Mouse (Mus musculus): ENCODE results near the gene Arhgap31. TPM values are rescaled to one million over a fixed set of nuclear protein-coding genes. Genes with fewer than 3 reads are reported as not detected.
A peak's percentile ranks its signal among the peaks of the same experiment; 100 is the strongest.
"Not testable (repeated sequence)": the region's sequence is repeated elsewhere in the genome, so short reads cannot be mapped to it uniquely, and the experiment has no call there.

The Arhgap31 gene
- polyA plus RNA-seq, 2 experiments, result 0.88 to 1.4 TPM

DNA sequence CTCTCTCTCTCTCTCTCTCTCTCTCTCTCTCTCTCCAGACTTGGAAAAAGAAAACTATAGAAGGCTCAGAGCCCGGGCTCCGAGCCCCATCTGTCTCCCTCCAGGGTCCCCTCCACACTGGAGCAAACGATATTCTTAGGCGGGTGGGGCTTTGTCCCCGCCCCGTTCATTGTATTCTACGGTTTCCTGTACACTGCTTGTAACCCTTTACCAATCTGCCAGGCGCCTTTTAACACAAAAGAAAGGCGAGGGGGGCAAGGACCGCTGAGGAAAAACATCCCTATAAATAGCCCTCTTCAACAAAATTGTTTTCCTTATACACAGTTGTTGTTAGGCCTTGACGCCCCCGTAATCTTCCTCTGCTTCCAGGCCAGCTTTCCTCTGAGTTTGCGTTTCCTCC lies 11.9 kb upstream of the Arhgap31 start:
- H3K4me1 ChIP-seq (replicated peaks; ENCODE audit: control insufficient read depth in 2 of 2, insufficient read depth in 2 of 2, low read length in 1 of 2), result no peaks in the 10 kb centered on the region
- TF ChIP-seq CTCF (IDR thresholded peaks at IDR 0.05; ENCODE audit: low read depth), result no peak
- TF ChIP-seq EP300 (IDR thresholded peaks at IDR 0.05; ENCODE audit: low read depth), result no peak
- H3K4me3 ChIP-seq (ENCODE audit: insufficient read depth in 1 of 2, low read depth in 2 of 2, low read length in 2 of 2), result no peak overlapping the region
- DNase-seq (ENCODE audit: low read depth in 3 of 3, low spot score in 3 of 3) (no peak), ATAC-seq (ENCODE audit: insufficient read depth) (no peak)
- H3K27ac ChIP-seq, result no peak overlapping the region
- WGBS (ENCODE audit: insufficient replicate concordance), result 26% methylated on average over 13 of the region's 13 CpGs
- H3K9me3 ChIP-seq (ENCODE audit: control insufficient read depth, low read length), result no peaks in the 10 kb centered on the region
- no peaks in the 10 kb centered on the region for H3K36me3 ChIP-seq (replicated peaks; ENCODE audit: control insufficient read depth, insufficient read depth, low read depth)
- H3K27me3 ChIP-seq (ENCODE audit: control insufficient read depth, insufficient read depth, low read length), result peaks cover 6% of the 10 kb centered on the region; the same call in 1 of the 2 replicates
- H3K4me2 ChIP-seq (ENCODE audit: low read depth), result no peak overlapping the region
- no peak overlapping the region for H3K9ac ChIP-seq (replicated peaks)

DNA sequence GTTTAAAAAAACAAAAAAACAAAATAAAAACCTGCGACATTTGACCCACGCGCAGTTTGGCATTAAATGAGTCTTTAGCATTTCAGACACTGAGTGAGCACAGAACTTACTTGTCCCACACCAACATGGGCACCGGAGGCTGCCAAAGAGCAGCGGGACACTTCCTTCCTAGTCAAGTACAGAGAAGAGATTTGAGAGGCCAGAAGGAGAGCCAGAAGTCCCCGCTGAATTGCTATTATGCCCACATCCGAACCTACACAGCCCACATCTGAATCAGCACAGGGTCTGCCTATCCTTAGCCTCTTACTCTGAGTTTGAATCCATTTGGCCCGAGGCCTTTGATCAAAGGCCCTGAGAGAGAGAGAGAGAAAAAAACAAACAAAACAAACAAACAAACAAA lies 11.2 kb upstream of the Arhgap31 start:
- Histone ChIP-seq H3K27ac (no peak overlapping the region), H3K4me2 (ENCODE audit: low read depth) (no peak overlapping the region), H3K9ac (replicated peaks) (no peak overlapping the region), H3K36me3 (replicated peaks; ENCODE audit: control insufficient read depth, insufficient read depth, low read depth) (no peaks in the 10 kb centered on the region), H3K9me3 (ENCODE audit: control insufficient read depth, low read length) (no peaks in the 10 kb centered on the region), H3K4me1 (replicated peaks; ENCODE audit: control insufficient read depth in 2 of 2, insufficient read depth in 2 of 2, low read length in 1 of 2) (no peaks in the 10 kb centered on the region), H3K27me3 (ENCODE audit: control insufficient read depth, insufficient read depth, low read length) (peaks cover 4% of the 10 kb centered on the region; the same call in 1 of the 2 replicates), H3K4me3 (ENCODE audit: insufficient read depth in 1 of 2, low read depth in 2 of 2, low read length in 2 of 2) (no peak overlapping the region)
- TF ChIP-seq EP300 (IDR thresholded peaks at IDR 0.05; ENCODE audit: low read depth), result no peak
- no peak for TF ChIP-seq CTCF (IDR thresholded peaks at IDR 0.05; ENCODE audit: low read depth)
- ATAC-seq (ENCODE audit: insufficient read depth) (no peak), DNase-seq (ENCODE audit: low read depth in 3 of 3, low spot score in 3 of 3) (no peak)
- WGBS (ENCODE audit: insufficient replicate concordance), result 46% methylated on average over 8 of the region's 8 CpGs

DNA sequence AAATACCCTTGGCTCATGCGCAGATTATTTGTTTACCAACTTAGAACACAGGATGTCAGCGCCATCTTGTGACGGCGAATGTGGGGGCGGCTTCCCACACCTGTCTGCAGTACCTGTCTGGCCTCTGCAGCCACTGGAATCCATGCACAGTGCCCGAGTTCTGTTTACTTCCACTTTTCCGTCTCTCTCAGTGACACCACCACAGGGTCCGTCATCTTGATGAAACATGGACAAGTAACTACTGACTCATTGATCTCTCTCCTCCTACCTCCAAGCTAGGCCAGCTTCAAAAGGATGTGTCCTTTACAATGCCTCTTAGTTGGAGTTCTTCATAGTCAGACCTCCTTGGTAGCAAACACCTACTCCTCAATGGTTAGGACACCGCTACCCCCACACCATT lies 8.3 kb upstream of the Arhgap31 start:
- Histone ChIP-seq H3K4me3 (ENCODE audit: insufficient read depth in 1 of 2, low read depth in 2 of 2, low read length in 2 of 2) (no peak overlapping the region), H3K36me3 (replicated peaks; ENCODE audit: control insufficient read depth, insufficient read depth, low read depth) (no peaks in the 10 kb centered on the region), H3K27me3 (ENCODE audit: control insufficient read depth, insufficient read depth, low read length) (peaks cover 4% of the 10 kb centered on the region; the same call in 1 of the 2 replicates), H3K4me1 (replicated peaks; ENCODE audit: control insufficient read depth in 2 of 2, insufficient read depth in 2 of 2, low read length in 1 of 2) (no peaks in the 10 kb centered on the region), H3K9me3 (ENCODE audit: control insufficient read depth, low read length) (no peaks in the 10 kb centered on the region), H3K4me2 (ENCODE audit: low read depth) (no peak overlapping the region), H3K9ac (replicated peaks) (no peak overlapping the region), H3K27ac (no peak overlapping the region)
- TF ChIP-seq EP300 (IDR thresholded peaks at IDR 0.05; ENCODE audit: low read depth) (no peak), CTCF (IDR thresholded peaks at IDR 0.05; ENCODE audit: low read depth) (no peak)
- DNase-seq (ENCODE audit: low read depth in 3 of 3, low spot score in 3 of 3) (no peak), ATAC-seq (ENCODE audit: insufficient read depth) (no peak)
- WGBS (ENCODE audit: insufficient replicate concordance), result 76% methylated on average over 8 of the region's 9 CpGs

DNA sequence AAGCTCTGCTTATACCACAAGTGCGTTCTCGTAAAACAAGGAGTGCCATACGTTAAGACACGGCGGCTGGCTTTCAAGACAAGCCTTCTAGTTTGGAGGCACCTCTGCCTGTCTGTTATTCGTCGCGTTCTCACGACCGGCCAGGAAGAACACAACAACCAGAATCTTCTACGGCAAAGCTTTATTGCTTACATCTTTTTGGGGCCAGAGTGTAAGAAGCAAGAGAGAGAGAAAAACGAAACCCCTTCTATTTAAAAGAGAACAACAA lies 1.1 kb upstream of the Arhgap31 start:
- H3K27me3 ChIP-seq (ENCODE audit: control insufficient read depth, insufficient read depth, low read length), result peaks cover 32% of the 10 kb centered on the region
- H3K9ac ChIP-seq (replicated peaks); ATAC-seq (ENCODE audit: insufficient read depth); H3K4me1 ChIP-seq (replicated peaks; ENCODE audit: control insufficient read depth in 2 of 2, insufficient read depth in 2 of 2, low read length in 1 of 2); DNase-seq (ENCODE audit: low read depth in 3 of 3, low spot score in 3 of 3); H3K36me3 ChIP-seq (replicated peaks; ENCODE audit: control insufficient read depth, insufficient read depth, low read depth); H3K9me3 ChIP-seq (ENCODE audit: control insufficient read depth, low read length): not testable (repeated sequence)
- H3K4me2 ChIP-seq (ENCODE audit: low read depth), result peak overlapping the region; percentile 77
- peak overlapping the region; percentile 9 to 39; a peak in 2 of 4 replicates for H3K4me3 ChIP-seq (ENCODE audit: insufficient read depth in 1 of 2, low read depth in 2 of 2, low read length in 2 of 2)
- peak overlapping the region; percentile 5; the same call in 1 of the 2 replicates for H3K27ac ChIP-seq
- 41% methylated on average over 11 of the region's 12 CpGs for WGBS (ENCODE audit: insufficient replicate concordance)

DNA sequence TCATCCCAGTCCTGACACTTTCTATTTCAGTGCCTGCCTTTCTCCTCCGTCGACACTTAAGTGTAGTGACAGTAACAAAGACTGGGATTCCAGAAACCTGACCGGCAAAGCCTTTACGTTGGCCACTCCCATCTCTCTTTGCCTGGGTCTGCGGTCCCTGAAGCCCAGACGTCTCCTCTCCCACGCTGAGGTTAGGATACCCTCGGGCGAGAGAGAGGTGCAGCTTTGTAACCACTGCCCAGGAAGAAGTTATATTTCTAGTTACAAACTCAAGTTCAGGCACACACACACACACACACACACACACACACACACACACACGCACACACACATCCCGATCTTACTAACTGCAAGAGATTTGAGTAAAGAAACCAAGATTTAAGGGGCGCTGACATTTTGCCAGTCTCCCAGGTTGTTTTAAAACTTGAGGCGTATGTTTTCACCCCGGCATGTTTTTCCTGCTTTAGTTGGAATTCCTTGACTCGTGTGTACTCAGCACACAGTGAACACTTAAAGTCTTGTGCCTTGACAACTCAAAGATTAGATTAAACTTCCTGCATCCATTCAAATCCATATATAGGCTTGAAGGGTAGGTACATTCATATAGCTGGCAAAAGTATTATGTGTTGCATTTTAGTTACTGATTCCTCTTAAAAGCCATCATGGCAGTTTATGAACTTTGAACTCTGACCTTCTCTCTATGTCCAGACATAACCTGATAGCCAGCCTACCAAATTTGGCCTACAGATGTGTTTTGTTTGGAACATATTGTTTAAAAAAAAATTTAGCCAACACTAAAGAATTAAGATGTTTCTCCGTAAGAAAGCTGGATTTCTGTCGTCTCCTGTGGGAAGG lies 557 bp upstream of the Arhgap31 start:
- Histone ChIP-seq H3K4me2 (ENCODE audit: low read depth) (peak overlapping the region; percentile 77), H3K27me3 (ENCODE audit: control insufficient read depth, insufficient read depth, low read length) (peaks cover 33% of the 10 kb centered on the region), H3K27ac (peak overlapping the region; percentile 5; the same call in 1 of the 2 replicates), H3K9me3 (ENCODE audit: control insufficient read depth, low read length) (no peaks in the 10 kb centered on the region), H3K36me3 (replicated peaks; ENCODE audit: control insufficient read depth, insufficient read depth, low read depth) (no peaks in the 10 kb centered on the region), H3K4me1 (replicated peaks; ENCODE audit: control insufficient read depth in 2 of 2, insufficient read depth in 2 of 2, low read length in 1 of 2) (peaks cover 0 to 4% of the 10 kb centered on the region in 2 experiments; a peak in 1 of 4 replicates), H3K9ac (replicated peaks) (no peak overlapping the region; the same call in 1 of the 2 replicates), H3K4me3 (ENCODE audit: insufficient read depth in 1 of 2, low read depth in 2 of 2, low read length in 2 of 2) (peak overlapping the region; percentile 54 to 57)
- 17% methylated on average over 17 of the region's 17 CpGs for WGBS (ENCODE audit: insufficient replicate concordance)
- TF ChIP-seq CTCF (IDR thresholded peaks at IDR 0.05; ENCODE audit: low read depth), result no peak
- no peak for TF ChIP-seq EP300 (IDR thresholded peaks at IDR 0.05; ENCODE audit: low read depth)
- ATAC-seq (ENCODE audit: insufficient read depth) (peak; percentile 23), DNase-seq (ENCODE audit: low read depth in 3 of 3, low spot score in 3 of 3) (no peak)
